Mouse (Mus musculus): Measurements from ENCODE around the gene Nacc1. TPM values are rescaled to one million over a fixed set of nuclear protein-coding genes. Genes with fewer than 3 reads are reported as not detected.
A peak's percentile ranks its signal among the peaks of the same experiment; 100 is the strongest.

The Nacc1 gene
- polyA plus RNA-seq, 1 experiment from 2014 or later, result 20.8 TPM

- Histone ChIP-seq H3K9ac (replicated peaks) (no peak overlapping the region), H3K9me3 (no peaks in the 10 kb centered on the region), H3K36me3 (peaks cover 39% of the 10 kb centered on the region), H3K4me3 (no peak overlapping the region), H3K4me1 (peaks cover 16% of the 10 kb centered on the region), H3K4me2 (replicated peaks) (no peak overlapping the region), H3K27ac (replicated peaks) (no peak overlapping the region), H3K27me3 (no peaks in the 10 kb centered on the region)
- 69% methylated on average over 1 of the region's 1 CpGs for WGBS
- ATAC-seq (ENCODE audit: low FRiP score, low read depth), result no peak
These were observed 19.6 kb downstream of the Nacc1 start for GRCm38 (mm10) chr8:84668081-84668480.

- Histone ChIP-seq H3K4me1 (peaks cover 37% of the 10 kb centered on the region), H3K36me3 (peaks cover 16% of the 10 kb centered on the region; the same call in 1 of the 2 replicates), H3K27ac (replicated peaks) (peak overlapping the region; percentile 93), H3K27me3 (no peaks in the 10 kb centered on the region), H3K9me3 (no peaks in the 10 kb centered on the region), H3K4me3 (peak overlapping the region; percentile 71), H3K9ac (replicated peaks) (peak overlapping the region; percentile 70), H3K4me2 (replicated peaks) (peak overlapping the region; percentile 96)
- 3% methylated on average over 14 of the region's 14 CpGs for WGBS
- peak; percentile 10; the same call in 1 of the 2 replicates for ATAC-seq (ENCODE audit: low FRiP score, low read depth)
These were observed 22.2 kb downstream of the Nacc1 start for GRCm38 (mm10) chr8:84665385-84665893.

DNA sequence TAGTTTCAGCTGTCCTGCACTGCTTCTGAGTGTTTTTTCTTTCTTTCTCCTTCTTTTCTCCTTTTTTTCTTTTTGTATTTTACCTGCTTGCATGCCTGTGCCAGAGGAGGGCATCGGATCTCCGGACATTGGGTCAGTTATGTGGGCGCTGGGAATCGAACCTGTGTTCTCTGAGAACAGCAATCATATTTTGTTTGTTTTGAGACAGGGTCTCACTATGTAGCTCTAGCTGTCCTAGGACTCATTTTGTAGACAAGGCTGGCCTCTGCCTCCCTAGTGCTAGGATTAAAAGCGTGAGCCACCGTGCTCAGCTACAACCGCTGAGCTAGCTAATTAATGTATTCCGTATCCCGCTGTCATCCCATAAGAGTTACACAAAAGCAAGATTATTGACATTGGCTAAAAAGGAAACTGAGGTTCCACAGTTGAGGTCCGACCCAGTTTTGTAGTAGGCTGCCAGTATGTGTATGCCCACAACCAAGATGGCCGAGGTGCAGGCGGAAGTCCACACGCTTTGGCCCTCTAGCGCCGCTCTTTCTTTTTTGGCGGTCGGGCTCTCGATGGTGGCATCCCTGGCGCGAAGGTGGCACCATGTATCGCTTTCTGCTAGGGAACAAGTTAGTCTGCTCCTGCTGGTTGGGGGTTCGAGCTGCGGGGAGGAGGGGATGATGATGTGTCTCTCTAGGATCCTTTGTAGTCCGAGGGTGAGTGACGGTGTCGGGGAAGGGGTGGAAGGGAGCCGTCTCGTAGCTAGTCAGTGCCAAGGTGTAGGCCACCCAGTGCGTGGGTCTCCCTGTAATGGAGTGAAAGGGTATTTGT is 22.9 kb downstream of the Nacc1 start:
- ATAC-seq (ENCODE audit: low FRiP score, low read depth), result peak; percentile 50
- H3K4me1 ChIP-seq, result peaks cover 43% of the 10 kb centered on the region
- peak overlapping the region; percentile 70 for H3K9ac ChIP-seq (replicated peaks)
- H3K4me2 ChIP-seq (replicated peaks), result peak overlapping the region; percentile 96
- peak overlapping the region; percentile 71 for H3K4me3 ChIP-seq
- H3K36me3 ChIP-seq, result peaks cover 10% of the 10 kb centered on the region; the same call in 1 of the 2 replicates
- H3K9me3 ChIP-seq, result no peaks in the 10 kb centered on the region
- peak overlapping the region; percentile 93 for H3K27ac ChIP-seq (replicated peaks)
- WGBS, result under 1% methylated on average over 29 of the region's 29 CpGs
- H3K27me3 ChIP-seq, result no peaks in the 10 kb centered on the region

DNA sequence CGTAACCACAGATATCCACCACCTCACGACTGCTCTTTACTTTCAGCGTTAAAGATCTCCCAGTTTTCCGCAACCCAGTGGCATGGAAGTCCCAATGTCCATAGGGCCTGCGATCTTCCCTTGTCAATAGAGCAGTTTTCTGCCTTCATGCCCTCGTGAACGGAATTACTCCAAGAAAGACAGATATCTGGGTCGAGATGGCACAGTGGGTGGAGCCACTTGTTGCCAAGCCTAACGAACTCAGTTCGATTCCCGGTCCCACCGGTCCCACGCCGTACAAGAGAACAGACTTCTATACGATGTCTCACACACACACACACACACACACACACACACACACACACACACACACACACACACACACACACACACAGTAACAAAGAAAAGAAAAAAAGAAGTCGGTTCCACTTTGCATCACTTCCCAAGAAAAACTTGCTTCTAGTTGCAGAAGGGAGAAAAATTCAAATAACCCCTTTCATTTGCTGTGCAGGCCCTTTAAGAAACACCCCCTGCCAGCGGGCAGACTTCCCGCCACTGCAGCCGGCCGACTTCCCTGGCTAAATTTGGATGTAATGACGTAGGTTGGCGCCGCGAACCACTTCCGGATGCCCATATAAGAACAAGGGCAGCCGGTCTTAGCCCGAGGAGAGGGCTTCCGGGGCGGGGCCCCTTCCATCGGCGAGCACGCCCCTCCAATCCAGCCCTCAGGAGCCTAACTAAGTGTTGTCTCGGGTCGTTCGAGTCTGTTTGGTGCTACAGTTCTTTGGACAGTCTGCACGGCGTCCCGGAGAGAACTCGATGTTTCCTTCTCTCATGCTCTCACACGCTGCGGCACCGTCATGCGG is 24.0 kb downstream of the Nacc1 start:
- H3K4me1 ChIP-seq, result peaks cover 47% of the 10 kb centered on the region

DNA sequence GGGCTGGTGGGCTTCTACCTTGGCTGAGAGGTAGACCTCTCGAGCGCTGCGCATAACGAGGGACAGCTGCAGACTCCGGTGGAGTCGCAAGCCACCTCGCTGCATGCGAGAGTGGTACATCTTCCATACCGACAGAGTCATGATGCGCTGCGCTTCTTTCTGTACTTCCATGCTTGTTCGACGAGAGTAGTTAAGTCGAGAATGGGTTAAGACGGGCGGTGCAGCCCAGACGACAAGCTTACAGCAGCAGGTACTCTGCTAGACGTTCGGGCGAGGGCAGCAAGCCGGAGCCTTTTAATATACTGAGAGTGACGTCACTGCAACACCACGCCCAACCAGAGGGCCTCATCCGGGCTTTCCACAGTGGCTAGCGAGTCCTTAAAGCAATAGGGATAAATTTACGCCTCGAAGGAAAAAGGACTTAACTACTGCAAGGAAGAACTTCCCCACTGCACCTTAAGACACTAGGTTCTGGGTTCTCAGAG is 25.0 kb downstream of the Nacc1 start, which contains the start of gene Ier2:
Ier2 (minus strand) TSS at position 272 of the 485 bp plus-strand sequence.
- H3K9me3 ChIP-seq, result no peaks in the 10 kb centered on the region
- peaks cover 49% of the 10 kb centered on the region for H3K4me1 ChIP-seq
- H3K4me2 ChIP-seq (replicated peaks), result peak within 1 kb of the TSS; percentile 96
- WGBS, result under 1% methylated on average over 27 of the region's 27 CpGs
- peak within 1 kb of the TSS; percentile 83 for H3K9ac ChIP-seq (replicated peaks)
- H3K4me3 ChIP-seq, result peak within 1 kb of the TSS; percentile 71
- peaks cover 5% of the 10 kb centered on the region; the same call in 1 of the 2 replicates for H3K27me3 ChIP-seq
- no peaks in the 10 kb centered on the region for H3K36me3 ChIP-seq
- peak; percentile 73 for ATAC-seq (ENCODE audit: low FRiP score, low read depth)
- H3K27ac ChIP-seq (replicated peaks), result peak within 1 kb of the TSS; percentile 93

More for the DNA sequence above, 24.0 kb downstream of the Nacc1 start:
- WGBS, result 3% methylated on average over 43 of the region's 43 CpGs
- peaks cover 8% of the 10 kb centered on the region; the same call in 1 of the 2 replicates for H3K36me3 ChIP-seq
- peak; percentile 88 for ATAC-seq (ENCODE audit: low FRiP score, low read depth)
- peak overlapping the region; percentile 70 for H3K9ac ChIP-seq (replicated peaks)
- no peaks in the 10 kb centered on the region for H3K9me3 ChIP-seq
- peak overlapping the region; percentile 93 for H3K27ac ChIP-seq (replicated peaks)
- peak overlapping the region; percentile 71 for H3K4me3 ChIP-seq
- no peaks in the 10 kb centered on the region for H3K27me3 ChIP-seq
- H3K4me2 ChIP-seq (replicated peaks), result peak overlapping the region; percentile 96

DNA sequence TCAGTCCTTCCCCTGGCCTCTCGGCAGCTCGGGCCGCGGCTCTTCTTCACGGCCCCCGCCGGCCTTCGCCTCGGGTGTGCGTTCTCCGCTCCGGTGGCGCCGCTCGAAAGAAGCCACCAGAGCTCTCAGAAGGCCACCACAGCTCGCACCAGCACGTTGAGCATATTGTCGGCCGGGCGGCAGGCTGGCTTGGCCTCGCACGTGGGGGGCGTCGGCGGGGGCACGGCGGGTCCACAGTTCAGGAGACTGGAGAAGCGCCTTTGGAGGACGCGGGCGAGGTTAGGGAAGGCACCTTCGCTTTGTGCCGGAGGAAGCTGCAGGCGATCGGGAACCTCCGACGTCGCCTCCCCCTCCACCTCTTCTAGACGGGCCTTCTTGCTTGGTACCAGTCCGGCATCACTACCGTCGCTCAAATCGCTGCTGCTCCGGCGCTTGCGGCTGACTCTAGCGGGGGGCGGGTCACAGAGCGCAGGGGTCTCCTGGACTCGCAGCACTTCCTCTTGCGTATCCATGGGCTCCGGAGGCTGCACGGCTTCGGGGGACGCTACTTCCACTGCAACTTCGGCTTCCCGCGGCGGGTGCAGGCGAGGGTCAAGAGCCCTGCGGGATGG is 25.6 kb downstream of the Nacc1 start:
- Histone ChIP-seq H3K27ac (replicated peaks) (peak overlapping the region; percentile 83), H3K27me3 (peaks cover 6% of the 10 kb centered on the region; the same call in 1 of the 2 replicates), H3K4me1 (peaks cover 52% of the 10 kb centered on the region), H3K36me3 (no peaks in the 10 kb centered on the region), H3K9ac (replicated peaks) (peak overlapping the region; percentile 83), H3K4me3 (peak overlapping the region; percentile 71), H3K9me3 (no peaks in the 10 kb centered on the region), H3K4me2 (replicated peaks) (peak overlapping the region; percentile 96)
- WGBS, result under 1% methylated on average over 61 of the region's 61 CpGs
- ATAC-seq (ENCODE audit: low FRiP score, low read depth), result peak; percentile 4; the same call in 1 of the 2 replicates

- no peak for ATAC-seq (ENCODE audit: low FRiP score, low read depth)
- H3K4me3 ChIP-seq, result peak overlapping the region; percentile 71
- H3K9me3 ChIP-seq, result no peaks in the 10 kb centered on the region
- peak overlapping the region; percentile 96 for H3K4me2 ChIP-seq (replicated peaks)
- peaks cover 6% of the 10 kb centered on the region; the same call in 1 of the 2 replicates for H3K27me3 ChIP-seq
- peaks cover 58% of the 10 kb centered on the region for H3K4me1 ChIP-seq
- under 1% methylated on average over 24 of the region's 24 CpGs for WGBS
- peak overlapping the region; percentile 83 for H3K27ac ChIP-seq (replicated peaks)
- H3K9ac ChIP-seq (replicated peaks), result peak overlapping the region; percentile 83
- no peaks in the 10 kb centered on the region for H3K36me3 ChIP-seq
These were observed 26.2 kb downstream of the Nacc1 start for GRCm38 (mm10) chr8:84661458-84661871.

DNA sequence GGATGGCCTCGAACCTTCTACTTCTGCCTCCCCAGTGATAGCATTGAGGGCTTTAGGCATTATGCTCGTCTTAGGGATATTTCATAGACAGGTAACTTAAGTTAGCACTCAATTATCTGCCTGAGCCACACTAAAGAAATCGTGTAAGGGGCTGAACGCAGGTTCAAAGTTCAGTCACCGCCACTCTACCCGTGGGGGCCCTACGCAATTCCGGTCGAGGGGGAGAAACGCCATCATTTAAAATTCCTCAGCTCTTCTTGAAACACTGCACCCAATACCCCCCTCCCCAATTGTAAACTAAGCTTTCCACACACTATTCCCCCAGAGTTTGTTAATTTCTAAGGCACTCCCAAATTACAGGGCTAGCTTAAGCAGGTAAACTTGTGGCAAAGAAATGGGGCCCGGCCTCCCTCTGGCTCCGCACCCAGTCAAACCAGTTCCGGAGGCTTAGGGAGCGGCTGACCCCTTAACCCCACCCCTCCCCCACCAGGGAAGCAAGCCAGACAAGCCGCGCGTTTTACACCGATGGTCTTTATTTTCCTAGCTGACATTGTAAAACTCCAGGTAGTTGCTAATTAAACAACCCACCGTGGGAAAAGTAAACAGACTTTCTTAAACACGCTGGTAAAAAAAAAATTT is 26.7 kb downstream of the Nacc1 start:
- no peak for ATAC-seq (ENCODE audit: low FRiP score, low read depth)
- Histone ChIP-seq H3K4me1 (peaks cover 59% of the 10 kb centered on the region), H3K9ac (replicated peaks) (peak overlapping the region; percentile 83), H3K27me3 (peaks cover 6% of the 10 kb centered on the region; the same call in 1 of the 2 replicates), H3K36me3 (no peaks in the 10 kb centered on the region), H3K27ac (replicated peaks) (peak overlapping the region; percentile 83), H3K4me3 (peak overlapping the region; percentile 71), H3K9me3 (no peaks in the 10 kb centered on the region), H3K4me2 (replicated peaks) (peak overlapping the region; percentile 96)
- 2% methylated on average over 20 of the region's 20 CpGs for WGBS

GRCm38 (mm10) chr8:84659936-84660818 is 27.5 kb downstream of the Nacc1 start:
- H3K9ac ChIP-seq (replicated peaks), result peak overlapping the region; percentile 37; the same call in 1 of the 2 replicates
- ATAC-seq (ENCODE audit: low FRiP score, low read depth), result no peak
- no peaks in the 10 kb centered on the region for H3K9me3 ChIP-seq
- H3K36me3 ChIP-seq, result no peaks in the 10 kb centered on the region
- H3K4me1 ChIP-seq, result peaks cover 61% of the 10 kb centered on the region
- 2% methylated on average over 33 of the region's 33 CpGs for WGBS
- H3K27me3 ChIP-seq, result peaks cover 6% of the 10 kb centered on the region; the same call in 1 of the 2 replicates
- peak overlapping the region; percentile 71 for H3K4me3 ChIP-seq
- peak overlapping the region; percentile 96 for H3K4me2 ChIP-seq (replicated peaks)
- H3K27ac ChIP-seq (replicated peaks), result peak overlapping the region; percentile 69

GRCm38 (mm10) chr8:84658951-84659350 is 28.7 kb downstream of the Nacc1 start:
- Histone ChIP-seq H3K27me3 (peaks cover 6% of the 10 kb centered on the region; the same call in 1 of the 2 replicates), H3K4me1 (peaks cover 67% of the 10 kb centered on the region), H3K36me3 (no peaks in the 10 kb centered on the region), H3K27ac (replicated peaks) (no peak overlapping the region), H3K4me3 (no peak overlapping the region), H3K9me3 (no peaks in the 10 kb centered on the region), H3K4me2 (replicated peaks) (no peak overlapping the region), H3K9ac (replicated peaks) (no peak overlapping the region)
- no peak for ATAC-seq (ENCODE audit: low FRiP score, low read depth)
- 35% methylated on average over 1 of the region's 1 CpGs for WGBS
